Mouse (Mus musculus) right cerebral cortex, postnatal 10 days (tissue): Measurements from ENCODE around the gene Ppp1r3a.
"Not testable (repeated sequence)": the region's sequence is repeated elsewhere in the genome, so short reads cannot be mapped to it uniquely, and the experiment has no call there.

ENCODE experiments used
- DNase-seq, 2 experiments: peaks; one replicate each; pipeline ENCODE4 v3.0.0; 2021; ENCODE audit warnings: low spot score in 2 of 2

Gene Ppp1r3a

DNA sequence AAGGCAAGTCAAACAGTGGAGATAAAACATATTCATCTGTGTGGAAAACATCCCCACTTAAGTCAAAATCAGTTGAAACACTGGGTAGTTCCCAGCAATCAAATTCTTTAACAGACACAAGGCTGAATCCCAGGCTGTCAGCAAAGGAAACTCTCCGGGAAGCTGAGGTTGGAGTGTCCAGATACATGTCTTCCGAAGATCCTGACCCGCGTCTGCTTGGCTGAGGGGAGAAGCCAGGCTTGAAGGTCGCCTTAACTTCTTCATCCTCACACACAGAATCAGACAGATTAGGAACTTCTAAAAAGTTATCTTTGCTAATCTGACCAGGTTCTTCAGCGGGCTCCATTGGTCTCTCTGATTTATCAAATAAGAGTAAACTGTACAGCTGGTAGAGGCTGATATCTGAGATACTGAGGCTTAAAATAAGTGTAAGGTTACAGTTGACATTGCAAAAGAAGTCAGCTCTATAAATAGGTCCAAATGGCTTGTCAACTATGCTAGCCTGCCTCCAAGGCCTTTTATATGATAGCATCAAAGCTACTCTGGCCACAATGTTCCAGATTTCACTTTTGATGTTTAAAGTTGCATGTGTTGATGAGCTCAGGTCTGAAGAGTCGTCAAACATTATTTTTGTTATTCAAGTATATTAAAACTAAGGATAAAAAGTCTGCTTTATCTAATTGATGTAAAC lies at the start of gene Ppp1r3a:
TSS of gene Ppp1r3a (minus strand) at position 374 of the 691 bp plus-strand sequence.
- no peak for DNase-seq

- no peak for DNase-seq
Observed at GRCm38 (mm10) chr6:14787157-14787938, 32.3 kb upstream of the Ppp1r3a start.

DNA sequence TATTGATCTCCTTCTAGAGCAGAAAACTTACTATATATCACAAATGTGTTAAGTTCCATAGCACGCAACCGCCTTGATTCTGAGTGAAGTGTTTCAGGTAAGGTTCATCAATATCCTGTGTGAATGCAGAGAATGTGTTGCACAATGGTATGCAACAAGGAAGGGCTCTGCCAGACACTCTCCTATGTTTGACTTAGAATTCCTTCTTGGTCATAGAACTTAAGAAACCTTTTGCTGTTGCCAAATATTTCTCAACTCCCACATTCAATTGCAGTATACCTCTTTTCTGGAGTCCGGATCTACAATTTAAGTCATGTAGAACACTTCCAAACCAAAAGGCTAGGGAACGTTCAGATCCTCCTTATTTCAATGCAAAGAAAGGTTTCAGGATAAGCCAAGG lies 22.8 kb upstream of the Ppp1r3a start:
- DNase-seq, result no peak

DNA sequence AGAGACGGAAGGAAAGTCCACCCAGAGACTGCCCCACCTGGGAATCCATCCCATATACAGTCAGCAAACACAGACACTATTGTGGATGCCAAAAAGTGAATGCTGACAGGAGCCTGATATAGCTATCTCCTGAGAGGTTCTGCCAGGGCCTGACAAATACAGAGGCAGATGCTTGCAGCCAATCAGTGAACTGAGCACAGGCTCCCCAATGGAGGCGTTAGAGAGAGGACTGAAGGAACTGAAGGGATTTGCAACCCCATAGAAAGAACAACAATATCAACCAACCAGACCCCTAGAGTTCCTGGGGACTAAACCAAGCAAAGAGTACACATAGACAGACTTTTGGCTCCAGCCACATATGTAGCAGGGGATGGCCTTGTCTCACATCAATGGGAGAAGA lies 16.6 kb upstream of the Ppp1r3a start:
- DNase-seq, result no peak

GRCm38 (mm10) chr6:14757486-14757885 lies 2.4 kb upstream of the Ppp1r3a start:
- no peak for DNase-seq

DNA sequence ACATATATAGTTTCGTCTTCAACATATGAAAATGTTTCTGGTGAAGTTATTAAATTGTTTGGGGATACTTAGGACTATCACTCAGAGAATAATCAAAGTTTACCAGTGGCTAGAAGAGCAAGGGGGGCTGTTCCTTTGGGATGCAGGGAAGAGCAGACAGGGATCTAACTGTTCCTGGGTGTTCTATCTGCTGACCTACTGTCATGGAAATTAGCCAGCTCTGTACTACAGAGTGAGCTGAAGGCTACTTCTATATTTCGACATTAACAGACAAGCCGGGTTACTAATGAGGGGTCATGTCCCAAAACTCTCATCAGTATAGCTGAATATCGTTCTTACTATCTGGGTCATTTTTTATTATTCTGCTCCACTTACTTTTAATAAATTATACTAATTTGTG lies 1.6 kb downstream of the Ppp1r3a start:
- no peak for DNase-seq

DNA sequence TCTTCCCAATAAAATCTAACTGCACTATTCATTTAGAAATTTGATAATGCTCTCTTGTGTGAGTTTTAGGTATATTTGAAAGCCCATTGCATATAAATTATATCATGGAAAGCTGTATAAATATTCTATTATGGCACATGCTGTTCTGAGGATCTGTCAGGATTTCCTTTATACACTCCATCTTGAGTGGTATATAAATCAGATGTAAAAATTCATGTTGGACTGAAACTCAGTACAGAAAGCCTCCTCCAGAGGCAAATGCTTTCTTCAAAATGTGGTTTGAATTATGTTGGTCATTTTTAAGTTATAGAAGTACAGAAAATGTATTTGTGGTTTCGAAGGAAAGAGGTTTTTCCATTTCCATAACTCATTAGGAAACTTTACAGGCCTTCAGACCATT lies 2.9 kb downstream of the Ppp1r3a start:
- no peak for DNase-seq

- no peak for DNase-seq
Observed at GRCm38 (mm10) chr6:14747000-14747399, 8.1 kb downstream of the Ppp1r3a start.

- no peak for DNase-seq
Observed at GRCm38 (mm10) chr6:14736017-14736416, 19.1 kb downstream of the Ppp1r3a start.

DNA sequence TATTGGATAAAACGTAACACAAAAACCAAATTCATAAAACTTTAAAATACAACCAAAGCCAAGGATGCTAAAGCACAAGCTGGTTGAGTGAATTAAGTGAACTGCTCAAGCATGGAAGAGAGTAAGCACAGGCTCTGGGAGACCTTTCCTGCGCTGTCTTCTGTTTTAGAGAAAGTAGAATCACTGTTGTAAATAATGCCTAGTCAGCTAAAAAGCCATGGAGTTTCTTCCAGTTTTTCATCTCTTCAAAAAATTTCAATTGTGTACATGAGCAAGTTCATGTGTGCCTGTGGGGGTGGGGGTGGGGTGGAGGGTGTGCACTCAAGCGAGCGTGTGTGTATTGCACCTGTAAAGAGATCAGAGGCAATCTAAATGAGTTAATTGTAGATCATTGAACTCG lies 24.1 kb downstream of the Ppp1r3a start:
- DNase-seq, result no peak

DNA sequence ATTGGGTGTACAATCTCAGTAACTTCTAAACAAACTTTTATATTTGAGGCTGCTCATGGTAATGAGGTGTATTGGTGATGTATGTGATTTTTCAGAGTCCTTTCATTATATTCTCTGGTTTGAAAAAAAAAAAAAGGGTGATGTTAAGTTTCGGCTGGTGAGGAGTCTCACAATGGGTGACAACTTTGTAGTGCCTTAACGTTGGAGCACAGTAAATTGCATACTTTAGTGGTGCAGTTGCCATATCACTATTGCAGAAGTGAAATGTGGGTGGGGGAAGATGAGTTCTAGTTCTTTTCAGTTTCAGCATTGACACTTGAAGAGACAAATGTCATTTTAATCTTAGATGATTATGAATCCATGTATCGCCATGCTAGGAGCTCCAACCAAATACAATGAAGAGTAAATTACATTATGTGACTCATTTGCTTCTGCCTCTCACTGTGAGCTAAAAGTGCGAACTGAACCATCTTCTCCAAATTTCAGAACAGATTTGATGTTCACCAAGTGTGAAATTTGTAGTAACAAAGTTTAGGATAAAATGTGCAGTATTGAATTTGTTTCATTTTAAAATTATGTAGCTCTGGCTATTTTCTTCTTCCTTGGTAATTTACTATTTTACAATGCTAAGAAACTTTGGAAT lies 34.2 kb downstream of the Ppp1r3a start:
- DNase-seq, result no peak

DNA sequence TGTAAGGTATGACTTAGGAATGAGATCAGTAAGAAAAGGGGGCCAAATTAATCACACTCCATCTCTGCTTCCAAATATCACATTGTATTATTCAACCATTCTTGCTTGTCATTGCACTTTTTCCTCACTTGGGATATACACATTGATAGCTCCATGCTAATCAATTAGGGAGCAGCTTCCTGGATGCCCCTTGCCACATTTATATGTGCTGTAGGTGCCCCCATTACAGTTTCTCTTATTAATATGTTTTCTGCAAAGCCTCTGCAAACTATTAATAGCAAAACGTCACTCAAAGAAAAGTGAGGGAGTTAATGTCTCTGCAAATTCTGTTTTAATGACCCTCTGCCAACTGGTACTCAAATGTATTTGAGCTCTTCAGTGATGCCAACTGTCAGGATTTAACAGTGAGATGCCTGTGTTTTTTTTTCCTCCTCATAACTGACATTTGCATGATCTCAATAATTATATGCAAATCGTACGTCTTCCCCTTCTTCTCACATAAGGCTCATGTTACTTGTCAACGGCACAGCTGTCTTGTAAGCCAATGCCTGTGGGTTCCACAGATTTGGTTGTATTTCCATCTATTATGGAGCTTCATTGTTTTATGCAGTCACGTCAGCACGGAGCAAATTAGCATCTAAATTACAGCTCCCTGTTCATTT lies 34.8 kb downstream of the Ppp1r3a start:
- DNase-seq, result peak in 1 of 2 experiments; percentile 27

GRCm38 (mm10) chr6:14715129-14715989 lies 39.7 kb downstream of the Ppp1r3a start:
- no peak for DNase-seq

GRCm38 (mm10) chr6:14712146-14712545 lies 42.9 kb downstream of the Ppp1r3a start:
- no peak for DNase-seq

DNA sequence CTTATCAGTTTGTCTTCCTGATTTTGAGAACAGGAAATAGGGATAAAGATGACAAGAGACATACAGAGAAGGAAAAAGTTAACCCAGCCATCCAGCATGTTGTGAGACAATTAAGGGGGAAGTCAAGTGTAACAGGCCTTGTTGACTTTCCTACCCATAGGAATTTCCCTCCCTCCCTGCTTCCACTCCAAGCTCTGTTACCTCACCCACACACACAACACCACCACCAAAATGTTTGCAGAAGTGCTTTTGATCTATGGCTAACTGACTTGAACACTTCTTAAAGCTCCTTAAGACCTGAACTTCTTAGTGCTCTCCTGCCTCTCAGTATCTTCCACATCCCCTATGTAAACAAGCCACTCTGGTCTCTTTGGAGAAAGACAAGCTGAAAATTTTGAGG lies 55.0 kb downstream of the Ppp1r3a start:
- no peak for DNase-seq

DNA sequence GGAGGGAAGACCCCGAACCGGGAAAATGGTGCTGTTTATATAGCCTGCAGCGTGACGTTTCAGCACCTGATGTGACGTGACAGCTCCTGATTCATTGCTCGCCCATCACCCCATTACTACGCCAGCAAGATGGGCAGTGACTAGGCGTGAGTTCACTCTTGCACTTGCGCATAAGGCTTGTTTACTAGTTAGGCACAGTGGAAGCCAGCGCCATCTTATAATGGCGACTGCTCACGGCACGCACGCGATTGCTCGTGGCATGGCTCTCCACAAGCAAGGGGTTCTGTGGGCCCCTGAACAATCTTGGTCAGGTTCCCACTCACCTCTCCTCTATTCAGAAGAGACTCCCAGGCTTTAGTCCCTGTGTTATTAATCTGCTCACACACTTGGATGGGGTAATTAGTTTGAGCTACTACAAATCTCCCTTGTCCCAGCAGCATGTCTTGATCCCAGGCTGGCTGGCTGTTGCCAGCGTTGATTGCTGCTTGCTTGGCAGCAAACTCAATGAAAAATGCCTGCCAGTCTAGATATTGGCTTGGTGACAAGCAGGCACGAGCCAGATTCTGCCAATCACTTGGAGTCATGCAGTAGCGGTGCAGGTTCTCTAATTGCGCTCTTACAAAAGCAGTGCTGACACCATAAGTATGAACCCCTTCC lies 75.7 kb downstream of the Ppp1r3a start:
- peak; percentile 38 to 41 for DNase-seq

- DNase-seq, result not testable (repeated sequence)
Observed at GRCm38 (mm10) chr6:14668966-14669365, 86.1 kb downstream of the Ppp1r3a start.

DNA sequence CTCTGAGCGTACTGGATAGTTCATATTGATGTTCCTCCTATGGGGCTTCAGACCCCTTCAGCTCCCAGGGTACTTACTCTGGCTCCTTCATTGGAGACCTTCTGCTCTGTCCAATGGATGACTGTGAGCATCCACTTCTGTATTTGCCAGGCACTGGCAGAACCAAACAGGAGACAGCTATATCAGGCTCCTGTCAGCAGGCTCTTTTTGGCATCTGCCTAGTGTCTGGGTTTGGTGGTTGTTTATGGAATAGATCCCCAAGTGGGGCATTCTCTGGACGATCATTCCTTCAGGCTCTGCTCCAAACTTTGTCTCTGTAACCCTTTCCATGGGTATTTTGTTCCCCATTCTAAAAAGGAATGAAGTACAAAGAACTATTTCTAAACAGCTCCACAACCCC lies 87.4 kb downstream of the Ppp1r3a start:
- DNase-seq, result not testable (repeated sequence)
